Mouse (Mus musculus) brain, embryonic 14.5 days (tissue): ENCODE measurements around the gene Olfr701.

ENCODE experiments used
- CTCF ChIP-seq: fragments of 200-500 bp; IDR thresholded peaks from 2 replicates; pipeline ENCODE4 v1.5.1; 2012; ENCODE audit warnings: inconsistent platforms, mild to moderate bottlenecking, moderate library complexity, borderline replicate concordance; ENCODE audit not compliant: insufficient read depth, insufficient read length; ENCODE audit errors: extremely low read depth
- POLR2A ChIP-seq: fragments of 200-500 bp; IDR thresholded peaks from 2 replicates; pipeline ENCODE4 v1.6.1; 2012; ENCODE audit warnings: mild to moderate bottlenecking, inconsistent platforms, borderline replicate concordance; ENCODE audit not compliant: poor library complexity, insufficient read depth, insufficient read length, severe bottlenecking; ENCODE audit errors: extremely low read depth

GRCm38 (mm10) chr7:106843060-106843459 is 29.1 kb downstream of the Olfr701 start, which contains the start of gene Olfr703:
- TF ChIP-seq POLR2A, result no peak
- no peak for TF ChIP-seq CTCF
